Mouse (Mus musculus): ENCODE measurements at regions not wholly inside any gene's neighbourhood (a gene's known extent, or its start where the extent isn't known, plus 50 kb on each side); places are given as distances from the start of the nearest gene placed in this dataset.

- TF ChIP-seq CTCF (conservative IDR thresholded peaks at IDR 0.05; ENCODE audit: low read length) = no peak
- no peak for TF ChIP-seq POU5F1 (IDR thresholded peaks at IDR 0.05; ENCODE audit: borderline replicate concordance, low read length)
These were observed 192.3 kb downstream of the Akain1 start for GRCm38 (mm10) chr17:69631411-69631810.
